Mouse (Mus musculus): Measurements from ENCODE around the gene Fzd10.

Gene Fzd10

DNA sequence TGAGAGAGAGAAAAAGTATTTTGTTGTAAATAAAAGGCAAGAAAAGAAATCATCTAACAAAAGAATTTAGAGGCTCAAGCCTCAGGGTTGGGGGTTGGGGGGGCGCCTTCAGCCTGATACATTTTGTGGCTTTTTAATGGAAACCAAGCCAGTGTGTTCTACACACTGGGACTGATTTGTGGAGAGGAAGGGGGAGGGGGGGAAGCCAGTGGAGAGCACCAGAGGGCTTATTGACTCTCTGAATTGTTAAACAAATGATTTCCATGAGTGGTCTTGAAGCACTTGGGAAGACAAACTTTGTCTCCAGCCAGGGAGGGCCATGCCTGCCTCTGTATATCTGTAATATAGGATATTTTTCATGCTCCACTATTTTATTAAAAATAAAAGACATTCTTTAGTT is 3.0 kb downstream of the Fzd10 start:
- DNase-seq = no peak

DNA sequence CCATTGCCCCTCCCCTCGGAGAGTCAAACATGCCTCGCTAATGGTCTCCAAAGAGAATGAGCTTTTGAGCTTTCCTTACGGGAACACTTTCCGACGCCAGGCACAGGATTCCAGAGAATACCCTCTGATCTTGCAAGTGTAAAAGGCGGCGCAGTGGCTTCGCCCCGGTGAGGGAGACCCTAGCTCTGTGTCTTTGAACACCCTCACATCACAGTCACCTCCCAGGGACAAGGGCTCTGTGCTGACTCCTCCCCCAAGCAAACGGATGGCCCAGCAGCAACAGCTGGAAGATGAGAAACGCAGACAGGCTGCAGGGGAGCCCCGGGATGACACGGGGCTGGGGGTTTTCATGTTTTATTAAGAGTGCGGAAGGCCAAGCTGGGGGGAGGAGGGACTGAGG is 6.0 kb downstream of the Fzd10 start:
- DNase-seq = no peak

DNA sequence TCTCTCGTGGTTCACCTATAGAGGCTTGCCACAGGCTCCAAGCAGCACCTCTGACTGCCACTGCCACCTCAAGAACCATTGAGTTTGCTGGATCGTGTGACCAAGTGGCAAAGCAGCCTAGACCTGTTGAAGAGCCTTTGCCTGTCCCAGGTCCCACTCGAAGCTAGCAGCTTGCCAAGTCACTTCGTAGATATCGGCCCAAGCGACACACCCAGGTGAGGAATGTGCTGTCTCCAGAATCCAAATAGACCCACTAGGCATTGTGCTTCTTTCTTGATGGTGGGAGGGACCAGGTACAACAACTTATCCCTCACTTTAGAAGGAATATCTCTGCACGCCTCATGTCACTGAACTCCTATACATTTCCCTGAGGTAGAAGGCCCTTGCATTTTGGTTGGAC is 8.4 kb downstream of the Fzd10 start:
- DNase-seq = no peak

DNA sequence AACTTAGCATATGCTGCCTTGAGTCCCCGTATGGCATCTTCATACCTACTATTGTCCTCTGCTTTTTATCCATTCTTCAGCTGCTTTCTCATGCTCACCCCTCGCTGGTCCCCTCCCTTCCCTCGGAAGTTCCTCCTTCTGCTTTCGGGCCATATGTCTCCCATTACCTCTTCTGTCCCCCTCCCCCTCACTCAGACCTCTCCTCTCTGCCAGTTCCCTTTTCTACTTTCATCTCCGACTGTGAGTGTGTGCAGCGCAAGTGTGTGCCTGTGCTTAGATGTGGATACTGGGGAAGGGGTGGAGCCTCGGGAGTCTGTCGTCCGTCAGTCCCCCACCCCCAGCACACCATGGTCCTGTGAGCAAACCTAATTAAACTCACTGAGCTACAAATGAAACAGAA is 17.0 kb downstream of the Fzd10 start:
- no peak for DNase-seq

DNA sequence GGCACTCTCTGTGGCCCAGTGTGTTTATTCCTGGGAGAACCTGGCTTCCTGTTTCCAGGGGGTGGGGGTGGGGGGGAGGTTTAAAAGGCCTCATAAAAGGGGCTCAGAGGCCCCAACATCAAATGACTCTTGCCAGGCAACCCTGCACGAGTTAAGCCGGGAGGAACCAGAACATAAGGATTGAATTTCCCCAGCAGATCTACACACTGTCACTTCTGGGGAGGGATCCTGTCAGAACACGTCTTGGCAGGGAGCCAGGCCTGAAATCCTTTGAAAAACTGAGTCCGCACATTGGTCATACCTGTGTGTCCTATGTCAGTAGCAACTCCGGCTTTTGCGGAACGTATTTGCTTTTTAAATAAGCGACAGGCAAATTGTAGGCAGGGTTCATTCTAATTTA is 19.3 kb downstream of the Fzd10 start:
- DNase-seq = no peak

GRCm38 (mm10) chr5:128620408-128620807 is 19.8 kb downstream of the Fzd10 start:
- DNase-seq = no peak

GRCm38 (mm10) chr5:128627763-128628162 is 27.1 kb downstream of the Fzd10 start:
- no peak for DNase-seq

DNA sequence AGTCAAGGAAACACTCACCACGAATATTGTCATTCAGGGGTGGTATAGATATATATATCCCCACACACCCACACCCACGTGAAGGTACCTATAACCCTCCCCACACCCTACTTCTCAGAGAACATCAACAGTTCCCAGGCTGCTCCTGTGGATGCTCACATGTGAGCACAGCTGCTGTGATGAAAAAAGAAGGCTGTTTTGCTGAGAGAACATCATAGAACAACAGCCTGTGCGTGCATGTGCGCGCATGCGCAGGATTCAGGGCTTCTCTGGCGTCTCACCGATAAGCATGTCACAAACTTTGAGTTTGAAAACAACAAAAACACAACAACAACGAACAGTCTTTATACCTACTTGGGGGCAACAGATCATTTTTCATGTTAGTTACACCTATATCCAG is 36.0 kb downstream of the Fzd10 start:
- DNase-seq = no peak

- no peak for DNase-seq
Measured at GRCm38 (mm10) chr5:128637071-128638015, 36.7 kb downstream of the Fzd10 start.

DNA sequence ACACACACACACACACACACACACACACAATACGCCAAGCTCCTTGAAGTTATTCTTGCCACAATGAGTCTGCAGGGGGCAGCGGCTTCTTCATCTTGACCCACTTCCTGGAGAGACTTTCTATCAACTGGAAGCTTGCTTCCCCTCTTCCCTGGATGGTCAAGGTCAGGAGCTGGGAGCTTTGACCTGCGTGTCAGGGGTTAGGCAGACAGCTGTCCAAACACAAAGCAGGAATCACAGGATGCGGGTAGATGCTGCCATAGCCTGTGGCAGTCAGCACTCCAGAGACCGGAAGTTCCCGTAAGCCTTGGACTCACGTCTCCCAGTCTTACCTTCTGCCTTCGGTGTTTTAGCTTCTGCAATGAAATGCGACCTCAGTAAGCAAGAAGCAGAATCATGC is 38.1 kb downstream of the Fzd10 start:
- no peak for DNase-seq

DNA sequence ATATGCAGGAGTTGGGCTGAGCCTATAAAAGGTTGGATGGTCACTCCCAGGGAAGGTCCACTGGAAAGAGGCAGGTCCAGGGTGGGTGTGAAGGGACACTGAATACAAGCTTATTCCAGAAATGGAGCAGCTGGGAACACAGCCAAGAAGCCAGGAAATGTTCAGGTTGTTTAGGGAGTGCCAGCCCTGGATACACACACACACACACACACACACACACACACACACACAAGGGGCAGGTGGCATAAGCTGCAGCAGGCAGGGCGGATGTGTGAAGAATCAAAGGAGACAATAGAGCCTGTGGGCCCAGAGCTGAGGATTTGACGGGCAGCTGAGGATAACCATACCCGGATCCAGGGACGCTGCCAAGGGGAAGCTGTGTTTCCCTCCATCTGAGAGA is 42.4 kb downstream of the Fzd10 start:
- DNase-seq = no peak

- no peak for DNase-seq
Measured at GRCm38 (mm10) chr5:128645720-128646119, 45.1 kb downstream of the Fzd10 start.

DNA sequence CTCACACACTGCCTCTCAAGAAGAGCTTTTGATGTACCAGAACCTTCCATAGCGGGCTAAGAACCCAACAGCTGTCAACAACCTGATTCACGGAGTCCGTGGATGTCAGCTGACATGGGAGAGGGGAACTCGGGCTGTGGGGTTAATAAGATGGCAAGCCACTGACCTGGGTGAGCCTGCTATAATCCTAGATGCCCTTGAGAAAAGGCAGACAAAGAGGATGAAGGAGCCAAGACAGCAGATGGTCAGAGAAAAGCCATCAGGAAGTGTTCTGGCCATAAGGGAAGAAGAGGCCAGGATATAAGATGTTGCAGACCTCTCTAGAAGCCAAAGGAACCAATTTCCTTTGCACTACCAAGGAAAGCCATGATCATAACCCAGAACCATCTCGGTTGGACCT is 45.6 kb downstream of the Fzd10 start:
- peak; percentile 1 for DNase-seq

DNA sequence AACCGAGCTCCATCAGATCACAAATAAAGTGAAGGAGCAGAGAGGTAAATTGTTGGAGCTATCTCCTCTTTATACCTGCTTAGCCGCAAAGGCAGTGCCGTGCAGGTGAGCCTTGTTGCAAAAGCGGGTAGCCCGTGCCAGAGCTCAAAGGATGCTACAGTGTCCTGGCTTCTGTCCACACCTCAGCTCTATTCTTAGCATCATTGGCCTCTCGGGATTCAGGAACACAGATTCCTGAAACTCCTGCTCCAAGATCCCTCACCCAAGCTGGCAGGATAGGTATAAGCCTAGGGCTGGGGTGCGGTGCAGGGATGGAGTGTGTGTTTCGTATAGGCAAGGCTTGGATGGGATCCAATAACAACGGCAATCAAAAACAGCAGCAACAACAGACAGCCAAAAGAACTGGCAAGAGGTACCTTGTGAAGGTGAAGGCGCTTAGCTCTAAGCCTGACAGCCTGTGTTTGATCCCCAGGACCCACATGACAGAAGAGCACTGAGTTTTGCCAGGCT is 46.6 kb downstream of the Fzd10 start:
- DNase-seq = peak; percentile 4

GRCm38 (mm10) chr5:128649336-128649897 is 48.8 kb downstream of the Fzd10 start:
- no peak for DNase-seq
